Mouse (Mus musculus): Measurements from ENCODE around the gene Pard3.

GRCm38 (mm10) chr8:127381259-127381658, 317.6 kb downstream of the Pard3 start:
- TF ChIP-seq POLR2A (IDR thresholded peaks at IDR 0.05; ENCODE audit: borderline replicate concordance, insufficient read depth, low read length) = no peak
- TF ChIP-seq CTCF (IDR thresholded peaks at IDR 0.05; ENCODE audit: borderline replicate concordance, insufficient read depth, low read depth, low read length) = no peak

Data from cerebellum, adult 2 months (tissue).